Mouse (Mus musculus): Measurements from ENCODE around the gene Nfyb. TPM values are rescaled to one million over a fixed set of nuclear protein-coding genes. Genes with fewer than 3 reads are reported as not detected.
A peak's percentile ranks its signal among the peaks of the same experiment; 100 is the strongest.

Gene Nfyb
- polyA plus RNA-seq, 1 experiment: 3.6 TPM

DNA sequence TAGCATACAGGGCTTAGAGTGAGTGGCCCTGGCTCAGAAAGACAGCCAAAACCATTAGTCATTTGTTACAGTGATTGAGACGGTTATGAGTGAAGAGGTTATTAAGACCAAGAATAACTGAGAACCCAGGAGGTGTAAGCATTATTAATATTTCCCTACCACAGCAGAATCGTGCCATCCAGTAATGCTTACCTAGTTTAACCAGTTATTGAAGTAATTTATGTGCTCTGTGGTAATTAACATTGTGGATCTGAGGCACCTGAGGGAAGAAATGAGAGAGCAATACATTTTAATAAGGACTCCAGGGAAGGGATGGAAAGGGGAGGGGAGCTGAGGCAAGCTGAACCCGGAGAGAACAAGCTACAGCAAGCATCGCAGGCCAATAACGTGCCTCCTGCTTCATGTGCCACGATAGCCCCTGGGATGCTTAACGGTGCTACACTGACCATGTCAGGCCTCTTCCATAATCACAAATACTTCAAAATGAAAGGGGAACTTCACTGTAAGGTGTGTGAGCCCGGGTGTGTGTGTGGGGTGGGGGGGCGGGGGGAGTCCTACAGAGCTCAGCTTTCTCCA lies 7.7 kb upstream of the Nfyb start:
- peaks cover 6% of the 10 kb centered on the region; the same call in 1 of the 2 replicates for H3K27me3 ChIP-seq (ENCODE audit: control insufficient read depth)
- TF ChIP-seq GATA1 (IDR thresholded peaks at IDR 0.05; ENCODE audit: low read length) (no peak), TAL1 (IDR thresholded peaks at IDR 0.05; ENCODE audit: low read length) (no peak)
- no peaks in the 10 kb centered on the region for H3K36me3 ChIP-seq (ENCODE audit: control insufficient read depth)
- H3K4me1 ChIP-seq (ENCODE audit: control insufficient read depth): peaks cover 14% of the 10 kb centered on the region
- no peaks in the 10 kb centered on the region for H3K9me3 ChIP-seq (ENCODE audit: control insufficient read depth, low read length)
- no peak overlapping the region for H3K4me3 ChIP-seq (replicated peaks)

DNA sequence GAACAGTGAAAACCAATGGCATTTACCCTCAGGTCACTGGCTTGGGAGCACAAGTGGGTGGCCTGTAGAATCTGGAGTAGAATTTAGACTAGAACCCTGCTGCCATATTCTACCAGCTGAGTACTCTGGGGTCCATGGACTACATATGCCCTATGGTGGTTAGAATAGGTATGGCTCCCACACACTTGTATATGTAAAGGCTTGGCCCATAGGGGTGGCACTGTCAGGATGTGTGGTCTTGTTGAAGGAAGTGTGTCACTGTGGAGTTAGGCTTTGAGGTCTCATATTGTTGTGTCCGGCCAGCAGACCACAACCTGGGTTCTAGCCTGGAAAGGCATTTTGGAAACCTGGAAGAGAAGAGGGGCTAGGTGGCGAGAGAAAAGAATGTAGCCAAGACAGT lies 6.8 kb upstream of the Nfyb start:
- Histone ChIP-seq H3K4me3 (replicated peaks) (no peak overlapping the region), H3K27me3 (ENCODE audit: control insufficient read depth) (peaks cover 5% of the 10 kb centered on the region; the same call in 1 of the 2 replicates), H3K9me3 (ENCODE audit: control insufficient read depth, low read length) (no peaks in the 10 kb centered on the region), H3K36me3 (ENCODE audit: control insufficient read depth) (no peaks in the 10 kb centered on the region), H3K4me1 (ENCODE audit: control insufficient read depth) (peaks cover 7% of the 10 kb centered on the region)
- no peak for TF ChIP-seq GATA1 (IDR thresholded peaks at IDR 0.05; ENCODE audit: low read length)
- TF ChIP-seq TAL1 (IDR thresholded peaks at IDR 0.05; ENCODE audit: low read length): no peak

DNA sequence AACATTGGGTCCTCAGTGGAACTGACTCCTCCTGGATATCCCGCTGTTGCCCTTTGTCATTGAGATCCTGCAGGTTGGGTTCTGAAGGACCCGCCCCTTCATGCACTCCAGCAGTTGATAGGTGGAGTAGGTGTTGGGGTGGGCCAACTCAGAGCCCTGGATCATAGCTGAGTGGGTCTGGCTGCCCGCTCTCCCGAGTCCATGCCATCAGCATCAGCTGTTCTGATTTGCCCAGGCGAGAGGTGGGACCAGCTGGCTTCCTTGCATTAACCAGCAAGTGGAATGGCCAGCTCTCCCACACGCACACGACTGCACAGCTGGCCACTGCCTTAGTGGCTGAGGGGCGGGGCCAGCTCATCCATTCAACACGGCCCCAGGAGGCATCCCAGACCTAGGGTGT lies 5.0 kb upstream of the Nfyb start:
- H3K9me3 ChIP-seq (ENCODE audit: control insufficient read depth, low read length): no peaks in the 10 kb centered on the region
- TF ChIP-seq TAL1 (IDR thresholded peaks at IDR 0.05; ENCODE audit: low read length) (no peak), GATA1 (IDR thresholded peaks at IDR 0.05; ENCODE audit: low read length) (no peak)
- peaks cover 19% of the 10 kb centered on the region for H3K4me1 ChIP-seq (ENCODE audit: control insufficient read depth)
- H3K36me3 ChIP-seq (ENCODE audit: control insufficient read depth): no peaks in the 10 kb centered on the region
- H3K27me3 ChIP-seq (ENCODE audit: control insufficient read depth): peaks cover 3% of the 10 kb centered on the region; the same call in 1 of the 2 replicates
- no peak overlapping the region for H3K4me3 ChIP-seq (replicated peaks)

DNA sequence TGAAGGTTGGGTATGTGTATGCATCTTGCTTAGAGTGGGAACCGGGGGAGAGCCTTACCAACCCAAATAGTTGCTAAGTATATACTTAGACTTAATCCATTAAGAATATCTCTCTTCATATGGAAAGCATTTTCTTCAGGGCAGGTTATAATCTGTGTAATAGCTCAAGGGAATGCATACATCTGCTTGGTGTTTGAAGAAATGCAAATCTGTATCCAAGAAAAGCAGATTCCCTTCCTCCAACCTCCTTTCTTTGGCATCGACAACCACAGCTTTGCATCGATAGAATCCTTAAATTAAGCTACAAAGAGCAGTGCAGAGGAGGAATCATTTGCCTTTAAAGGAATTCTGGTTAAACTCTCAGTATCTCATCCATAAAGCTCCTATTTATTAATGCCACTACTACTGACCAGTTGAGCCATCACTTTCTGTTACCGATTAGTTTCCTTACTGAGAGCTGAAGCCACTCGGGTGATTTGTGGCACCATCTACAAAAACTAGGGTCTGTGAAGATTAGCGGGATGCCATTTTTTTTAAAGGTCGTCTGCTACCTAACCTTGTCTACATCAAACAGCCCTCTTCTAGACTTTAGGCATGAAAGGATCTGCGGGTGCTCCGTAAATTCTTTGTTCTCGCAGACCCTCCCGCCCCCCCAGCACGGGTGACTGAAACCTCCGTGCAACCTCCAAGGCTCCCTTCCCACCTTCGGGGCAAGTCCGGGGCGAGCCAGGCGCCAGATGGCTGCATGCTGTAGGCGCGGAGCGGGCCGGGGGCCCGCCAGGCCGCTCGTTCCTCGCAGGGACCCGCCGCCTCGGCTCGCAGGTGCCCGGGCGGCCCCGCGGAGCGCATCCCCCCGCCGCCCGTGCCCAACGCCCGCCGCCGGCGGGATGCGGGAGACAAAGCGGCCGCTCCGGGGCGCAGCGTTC lies 925 bp downstream of the Nfyb start:
- H3K4me3 ChIP-seq (replicated peaks): peak overlapping the region; percentile 92
- H3K4me1 ChIP-seq (ENCODE audit: control insufficient read depth): peaks cover 54% of the 10 kb centered on the region

DNA sequence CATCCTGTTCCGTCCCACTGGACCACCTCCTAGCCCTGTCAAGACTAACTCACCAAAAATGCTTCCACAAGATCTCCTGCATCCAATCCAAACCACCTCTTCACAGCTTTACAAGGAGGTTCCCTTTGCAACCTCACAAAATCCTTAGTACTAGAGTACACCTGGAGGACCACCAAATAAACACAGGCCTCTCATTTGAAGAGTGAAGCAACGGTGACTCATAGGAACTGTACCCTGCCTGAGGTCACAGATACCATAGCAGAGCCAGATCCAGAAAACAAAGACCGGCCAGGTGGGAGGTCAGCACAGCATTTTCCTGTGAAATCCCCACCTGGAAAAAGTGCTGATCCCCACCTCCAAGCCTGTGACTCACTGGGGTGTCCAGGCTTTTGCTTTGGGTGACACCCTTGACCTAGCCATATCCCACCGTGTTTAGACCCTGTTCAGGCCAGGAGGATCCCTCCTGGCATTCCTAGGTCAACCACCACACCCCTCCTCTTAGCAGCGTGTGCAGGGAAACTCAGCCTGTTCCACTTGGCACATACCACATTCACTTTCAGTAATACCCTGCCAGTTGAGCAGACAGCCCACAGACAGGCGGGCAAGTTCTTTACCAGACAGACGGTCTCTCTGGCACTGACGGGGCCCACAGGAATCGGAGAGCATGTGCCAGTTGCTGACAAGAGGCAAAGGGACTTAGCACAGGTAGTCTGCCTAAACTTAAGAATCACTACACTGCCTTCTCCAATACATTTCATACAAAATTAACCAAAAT lies 2.7 kb downstream of the Nfyb start:
- no peaks in the 10 kb centered on the region for H3K27me3 ChIP-seq (ENCODE audit: control insufficient read depth)
- peak overlapping the region; percentile 12 for H3K4me3 ChIP-seq (replicated peaks)
- TF ChIP-seq GATA1 (IDR thresholded peaks at IDR 0.05; ENCODE audit: low read length) (no peak), TAL1 (IDR thresholded peaks at IDR 0.05; ENCODE audit: low read length) (no peak)
- H3K9me3 ChIP-seq (ENCODE audit: control insufficient read depth, low read length): no peaks in the 10 kb centered on the region
- H3K36me3 ChIP-seq (ENCODE audit: control insufficient read depth): peaks cover 57% of the 10 kb centered on the region
- H3K4me1 ChIP-seq (ENCODE audit: control insufficient read depth): peaks cover 57% of the 10 kb centered on the region

More for the DNA sequence above, 925 bp downstream of the Nfyb start:
- no peaks in the 10 kb centered on the region for H3K27me3 ChIP-seq (ENCODE audit: control insufficient read depth)
- H3K36me3 ChIP-seq (ENCODE audit: control insufficient read depth): peaks cover 40% of the 10 kb centered on the region
- TF ChIP-seq GATA1 (IDR thresholded peaks at IDR 0.05; ENCODE audit: low read length): no peak
- H3K9me3 ChIP-seq (ENCODE audit: control insufficient read depth, low read length): no peaks in the 10 kb centered on the region

DNA sequence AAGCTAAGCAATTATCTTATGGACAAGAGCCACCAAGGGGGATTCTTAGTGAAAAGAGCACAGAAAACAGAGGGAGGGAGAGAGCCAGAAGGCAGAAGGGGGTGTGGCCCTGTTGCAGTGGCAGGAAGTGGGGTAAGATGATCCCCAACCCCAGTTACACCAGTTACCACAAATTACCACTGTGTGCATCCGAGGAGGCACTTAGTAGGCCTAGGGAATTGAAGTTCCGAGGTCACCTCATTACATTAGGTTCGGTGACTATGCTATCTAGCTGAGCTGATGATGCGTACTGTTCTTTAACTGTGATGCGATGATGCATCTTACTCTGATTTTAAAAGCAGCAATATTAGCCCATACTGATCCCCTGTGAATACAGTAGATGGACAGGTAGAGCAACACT lies 4.2 kb downstream of the Nfyb start:
- Histone ChIP-seq H3K4me3 (replicated peaks) (no peak overlapping the region), H3K4me1 (ENCODE audit: control insufficient read depth) (peaks cover 50% of the 10 kb centered on the region), H3K27me3 (ENCODE audit: control insufficient read depth) (no peaks in the 10 kb centered on the region), H3K9me3 (ENCODE audit: control insufficient read depth, low read length) (0 out of 2 replicates have a peak, but pooled peaks cover 2% of the 10 kb centered on the region), H3K36me3 (ENCODE audit: control insufficient read depth) (peaks cover 73% of the 10 kb centered on the region)
- TF ChIP-seq TAL1 (IDR thresholded peaks at IDR 0.05; ENCODE audit: low read length) (no peak), GATA1 (IDR thresholded peaks at IDR 0.05; ENCODE audit: low read length) (no peak)

DNA sequence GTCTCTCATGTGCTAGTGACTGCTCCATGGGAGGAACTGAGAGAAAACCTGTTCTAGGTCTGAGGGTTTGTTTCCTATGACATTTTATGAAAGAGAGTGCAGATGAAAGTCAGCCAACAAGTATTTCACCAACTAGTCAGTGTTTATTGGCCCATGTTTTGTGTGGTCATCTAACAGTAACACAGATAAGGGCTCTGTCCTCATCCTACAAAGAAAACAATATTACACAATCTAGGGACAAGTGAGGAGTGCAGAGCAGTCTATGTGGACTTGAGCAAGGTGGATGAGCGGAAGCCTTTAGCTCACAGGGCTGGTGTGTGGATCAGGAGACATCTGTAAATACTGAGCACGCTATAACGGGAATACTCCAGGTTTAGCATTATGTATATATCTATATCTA lies 5.1 kb downstream of the Nfyb start:
- H3K9me3 ChIP-seq (ENCODE audit: control insufficient read depth, low read length): 0 out of 2 replicates have a peak, but pooled peaks cover 2% of the 10 kb centered on the region
- peaks cover 43% of the 10 kb centered on the region for H3K4me1 ChIP-seq (ENCODE audit: control insufficient read depth)
- no peaks in the 10 kb centered on the region for H3K27me3 ChIP-seq (ENCODE audit: control insufficient read depth)
- TF ChIP-seq TAL1 (IDR thresholded peaks at IDR 0.05; ENCODE audit: low read length) (no peak), GATA1 (IDR thresholded peaks at IDR 0.05; ENCODE audit: low read length) (no peak)
- H3K36me3 ChIP-seq (ENCODE audit: control insufficient read depth): peaks cover 81% of the 10 kb centered on the region
- no peak overlapping the region for H3K4me3 ChIP-seq (replicated peaks)

DNA sequence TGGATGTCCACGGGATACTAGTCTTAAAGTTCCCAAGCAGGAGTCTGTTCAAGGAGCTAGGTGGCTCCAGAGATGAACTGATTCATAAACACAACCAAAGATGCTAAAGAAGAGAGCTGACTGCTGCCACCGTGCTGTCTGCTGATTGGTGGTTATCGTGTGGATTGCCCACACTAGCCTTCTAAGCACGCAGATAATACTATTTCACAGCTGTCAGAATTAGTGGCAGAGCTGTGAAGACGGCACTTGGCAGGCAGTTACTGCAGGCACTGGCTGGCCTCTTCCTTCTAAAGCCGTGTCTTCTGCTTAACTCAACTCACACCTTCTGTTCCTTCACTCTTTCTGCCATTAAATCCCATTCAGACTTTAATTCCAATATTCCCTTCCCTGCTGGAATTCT lies 5.6 kb downstream of the Nfyb start:
- TF ChIP-seq GATA1 (IDR thresholded peaks at IDR 0.05; ENCODE audit: low read length) (no peak), TAL1 (IDR thresholded peaks at IDR 0.05; ENCODE audit: low read length) (no peak)
- 0 out of 2 replicates have a peak, but pooled peaks cover 2% of the 10 kb centered on the region for H3K9me3 ChIP-seq (ENCODE audit: control insufficient read depth, low read length)
- peaks cover 86% of the 10 kb centered on the region for H3K36me3 ChIP-seq (ENCODE audit: control insufficient read depth)
- no peak overlapping the region for H3K4me3 ChIP-seq (replicated peaks)
- no peaks in the 10 kb centered on the region for H3K27me3 ChIP-seq (ENCODE audit: control insufficient read depth)
- H3K4me1 ChIP-seq (ENCODE audit: control insufficient read depth): peaks cover 43% of the 10 kb centered on the region

DNA sequence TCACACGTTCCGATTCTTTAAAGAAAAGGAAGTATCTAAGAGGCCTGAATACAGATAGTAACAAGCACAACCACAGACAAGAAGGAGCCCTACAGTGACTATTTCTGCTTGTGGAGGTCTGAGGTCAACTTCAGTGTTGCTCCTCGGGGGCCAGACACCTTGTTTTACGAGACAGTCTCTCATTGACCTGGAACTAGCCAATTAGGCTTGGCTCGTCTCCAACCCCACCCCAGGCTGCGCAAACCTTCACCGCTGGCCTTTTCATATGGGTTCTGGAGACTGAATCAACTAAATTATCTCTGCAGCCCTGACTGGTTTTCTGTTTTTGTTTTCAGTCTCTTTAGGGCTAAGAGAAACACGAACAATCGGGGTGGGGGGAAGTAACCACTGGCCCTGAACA lies 6.6 kb downstream of the Nfyb start:
- H3K9me3 ChIP-seq (ENCODE audit: control insufficient read depth, low read length): 0 out of 2 replicates have a peak, but pooled peaks cover 2% of the 10 kb centered on the region
- TF ChIP-seq TAL1 (IDR thresholded peaks at IDR 0.05; ENCODE audit: low read length): no peak
- no peak for TF ChIP-seq GATA1 (IDR thresholded peaks at IDR 0.05; ENCODE audit: low read length)
- peaks cover 96% of the 10 kb centered on the region for H3K36me3 ChIP-seq (ENCODE audit: control insufficient read depth)
- peaks cover 38% of the 10 kb centered on the region for H3K4me1 ChIP-seq (ENCODE audit: control insufficient read depth)
- no peaks in the 10 kb centered on the region for H3K27me3 ChIP-seq (ENCODE audit: control insufficient read depth)
- no peak overlapping the region for H3K4me3 ChIP-seq (replicated peaks)
